Mouse (Mus musculus) left cerebral cortex, postnatal 36 days (tissue): ENCODE measurements around the gene Dnajc19. TPM values are rescaled to one million over a fixed set of nuclear protein-coding genes. Genes with fewer than 3 reads are reported as not detected.

Experiments
- DNase-seq, 2 experiments: peaks; one replicate each; pipeline ENCODE4 v3.0.0; 2021 to 2022; ENCODE audit warnings: low spot score in 2 of 2, mixed read lengths in 1 of 2
- intact Hi-C: fragments of 180-260 bp; cut with DNase I; formaldehyde crosslinking; loops from one replicate; pipeline ENCODE4 v1.15.1; 2025
- total RNA-seq, 2 experiments: library from RNA; stranded (reverse); gene quantifications; 2 replicates each; pipeline ENCODE4 v1.2.3; 2021

Gene Dnajc19
- total RNA-seq, 2 experiments from 2014 or later, result 50.1 to 52.5 TPM

DNA sequence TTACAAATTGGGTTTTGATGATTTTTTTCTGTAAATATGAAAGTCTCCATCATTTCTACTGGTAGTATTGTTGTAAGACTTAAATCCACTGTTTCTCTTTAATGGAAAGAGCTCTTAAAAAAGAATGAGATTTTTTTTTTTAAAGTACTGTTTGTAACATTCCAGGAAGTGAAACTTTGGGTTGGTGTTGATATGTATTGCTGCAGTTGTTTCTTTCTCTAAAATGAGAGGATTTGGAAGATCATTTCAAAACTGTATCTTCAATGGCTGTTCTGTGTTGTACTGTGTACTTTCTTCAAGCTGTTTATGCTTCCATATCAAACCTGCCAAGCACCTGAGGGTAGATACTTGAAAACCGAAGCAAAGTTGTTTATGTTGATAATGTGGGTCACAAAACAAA, 46.3 kb downstream of the Dnajc19 start:
- DNase-seq, result no peak
- intact Hi-C loops, result no loop called here

DNA sequence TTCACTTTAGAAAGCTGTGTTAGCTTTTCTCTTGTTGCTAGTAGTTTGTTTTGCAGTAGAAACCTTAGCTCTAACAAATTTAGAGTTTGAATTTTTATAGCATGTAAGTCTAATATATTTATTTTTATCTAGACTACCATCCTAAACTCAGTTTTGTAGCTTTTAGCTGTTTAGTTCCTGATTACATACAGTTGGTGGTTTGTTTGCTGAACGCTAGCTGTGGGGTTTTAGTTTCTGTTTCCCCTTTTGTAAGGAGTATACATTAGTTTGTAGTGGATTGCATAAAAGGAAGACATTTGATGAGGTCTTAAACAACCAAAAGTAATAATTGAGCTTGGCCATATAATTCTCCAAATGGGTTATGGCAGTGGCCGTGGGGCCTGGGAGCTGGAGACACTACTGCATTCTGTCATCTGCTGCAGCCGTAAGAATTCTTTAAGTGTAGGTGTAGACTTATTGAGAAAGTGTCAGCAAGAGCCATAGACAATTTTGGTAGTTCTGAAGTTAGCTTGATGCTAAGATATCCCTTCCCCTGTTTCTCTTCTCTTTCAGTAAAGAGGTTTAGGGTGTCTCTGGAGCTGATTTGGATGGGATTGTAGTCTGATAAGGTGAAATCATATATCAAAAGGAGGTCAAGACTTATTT, 47.3 kb downstream of the Dnajc19 start:
- intact Hi-C loops, result no loop called here
- no peak for DNase-seq

DNA sequence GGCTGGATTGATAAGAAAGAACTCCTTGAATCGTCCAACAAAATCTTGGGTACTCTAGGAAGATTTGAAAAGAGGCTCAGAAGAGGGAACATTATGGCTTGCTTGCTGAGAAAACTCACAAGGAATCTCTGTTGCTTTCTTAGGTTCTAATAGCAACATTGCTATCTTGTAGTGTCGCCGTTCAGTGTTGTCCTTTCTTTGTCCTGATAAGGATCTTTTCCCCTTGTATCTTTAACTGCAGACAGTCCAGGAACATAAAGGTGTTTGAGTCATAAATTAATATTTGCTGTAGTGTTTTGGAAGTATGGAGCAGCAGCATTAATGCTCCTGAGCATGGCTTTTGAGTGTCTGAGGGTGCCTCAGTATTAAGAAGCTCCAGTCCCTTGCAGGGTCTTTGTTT, 50.5 kb downstream of the Dnajc19 start:
- intact Hi-C loops, result no loop called here

DNA sequence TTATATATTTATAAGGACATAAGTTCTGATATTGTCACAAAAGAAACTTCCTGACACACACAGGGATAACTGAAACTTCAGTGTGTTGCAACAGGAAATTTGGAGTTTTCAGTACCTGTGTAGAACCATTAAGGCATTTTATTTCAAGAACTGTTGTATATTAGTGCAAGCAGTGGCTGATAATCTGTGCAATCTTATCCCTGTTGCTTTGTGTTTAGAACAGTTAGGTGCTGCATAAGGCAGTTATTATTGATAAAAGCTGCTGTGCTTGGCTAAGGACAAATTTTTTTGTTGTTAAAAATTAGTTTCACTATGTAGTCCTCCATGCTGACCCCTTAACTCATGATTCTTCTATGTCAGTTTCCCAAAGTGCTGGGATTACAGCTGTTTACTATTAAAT, 52.2 kb downstream of the Dnajc19 start:
- intact Hi-C loops, result no loop called here
- DNase-seq, result no peak

More for the DNA sequence above, 50.5 kb downstream of the Dnajc19 start:
- DNase-seq, result no peak

DNA sequence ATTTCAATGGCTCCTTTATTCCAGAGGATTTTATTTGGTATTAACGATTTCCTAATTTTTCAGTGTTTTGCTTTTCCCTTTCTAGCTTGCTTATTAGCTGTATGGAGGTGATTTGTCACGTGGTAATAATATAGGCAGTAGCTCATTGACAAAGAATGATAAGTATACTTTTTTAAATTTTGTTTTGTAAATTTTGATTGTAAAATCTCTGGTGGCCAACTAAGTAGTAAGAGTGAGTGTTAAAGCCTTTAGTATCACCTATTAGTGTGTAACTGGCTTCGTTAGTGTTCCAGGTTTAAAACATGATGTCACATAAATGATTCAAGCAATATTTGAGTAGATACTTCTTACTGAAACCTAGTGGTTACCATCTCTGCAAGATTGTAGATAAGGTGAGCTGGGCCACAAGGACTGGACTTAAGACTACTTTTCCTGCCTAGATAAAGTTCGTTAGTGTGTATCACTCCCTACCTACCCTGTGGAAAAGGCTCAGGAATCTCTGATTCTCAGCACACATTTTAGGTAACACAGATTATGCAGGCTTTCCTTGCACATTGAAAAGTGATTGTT, 59.8 kb downstream of the Dnajc19 start:
- no peak for DNase-seq
- intact Hi-C loops, result no loop called here

DNA sequence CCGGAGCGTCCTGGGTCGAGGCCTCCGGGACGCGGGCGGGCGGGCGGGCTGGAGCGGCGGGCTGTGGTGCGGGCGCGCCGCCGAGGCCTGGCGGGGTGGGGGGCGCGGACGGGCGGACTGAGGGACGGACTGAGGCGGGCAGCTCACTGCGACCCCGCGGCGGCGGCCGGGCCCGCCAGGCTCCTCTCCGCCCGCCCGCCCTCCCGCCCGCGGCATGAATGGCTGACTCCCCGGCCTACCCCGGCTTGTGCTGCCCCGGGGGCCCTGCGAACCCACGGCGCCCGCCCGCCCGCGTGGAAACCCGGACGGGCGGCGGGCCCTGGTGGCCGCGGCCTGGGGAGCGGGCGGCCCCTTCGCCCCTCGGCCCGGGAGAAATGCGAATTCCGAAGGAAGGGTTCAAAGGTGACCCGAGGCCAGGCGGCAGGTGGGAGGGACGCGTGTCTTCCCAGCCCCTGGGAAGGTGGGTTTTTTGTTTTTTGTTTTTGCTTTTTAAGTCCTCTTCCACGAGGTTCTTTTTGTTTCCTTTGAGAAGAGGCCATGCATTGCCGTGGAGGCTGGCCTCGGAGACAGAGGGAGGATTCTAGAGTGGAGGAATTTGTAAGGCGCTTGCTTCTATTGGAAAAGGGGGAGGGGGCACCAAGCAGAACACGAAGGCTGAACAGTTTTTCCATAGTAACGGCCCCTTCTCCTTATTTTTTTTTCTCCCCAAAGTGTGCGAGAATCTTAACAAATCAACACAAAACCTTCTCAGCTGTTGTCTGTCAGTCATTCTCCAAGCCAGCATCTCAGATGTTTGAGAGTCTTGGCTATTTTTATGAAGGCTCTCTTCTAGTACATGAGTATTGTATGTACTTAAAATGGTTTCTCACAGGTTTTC, 60.5 kb downstream of the Dnajc19 start:
- peak in 1 of 2 experiments; percentile 12 for DNase-seq
- intact Hi-C loops, result no loop called here

DNA sequence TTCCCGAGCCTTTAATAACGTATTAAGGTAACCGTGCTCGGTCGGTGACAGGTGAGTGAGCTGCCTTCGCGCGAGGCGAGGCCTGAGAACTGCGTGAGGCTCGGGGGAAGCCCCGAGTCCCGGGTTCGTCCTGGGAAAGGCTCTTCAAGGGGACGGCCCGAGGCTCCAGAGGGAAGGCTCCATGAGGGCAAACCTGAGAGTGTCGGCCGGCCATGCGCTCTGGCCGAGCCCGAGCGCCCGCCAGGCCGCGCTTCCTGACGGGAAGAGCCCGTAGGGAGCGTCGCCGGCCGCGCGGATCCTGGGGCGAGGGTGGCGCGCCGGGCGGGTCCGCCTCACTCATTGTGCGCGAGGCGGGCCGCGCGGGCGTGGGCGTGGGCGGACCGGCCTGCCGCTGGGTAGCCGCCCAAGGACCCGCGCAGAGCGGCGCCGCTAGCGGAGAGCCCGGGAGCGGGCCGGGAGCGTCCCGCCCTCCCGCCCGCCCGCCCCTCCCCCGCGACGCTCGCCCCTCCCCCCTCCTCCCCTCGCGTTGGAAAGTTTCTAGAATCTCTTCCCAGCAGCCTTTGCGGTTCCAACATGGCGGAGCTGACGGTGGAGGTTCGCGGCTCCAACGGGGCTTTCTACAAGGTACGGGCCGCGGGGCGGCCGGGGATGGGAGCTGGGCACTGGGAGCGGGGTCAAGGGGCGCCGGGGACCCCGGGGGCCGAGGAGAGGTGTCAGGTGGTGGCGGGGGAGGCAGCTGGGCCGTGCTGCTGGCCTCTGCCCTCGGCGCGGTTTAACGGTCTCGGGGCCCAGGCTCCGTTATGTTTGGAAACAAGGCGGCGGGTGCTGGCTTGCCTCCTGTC, 61.4 kb downstream of the Dnajc19 start, which contains the start of gene Fxr1:
Fxr1 (plus strand) TSS at position 404 of the 842 bp plus-strand sequence.
- intact Hi-C loops, result no loop called here
- DNase-seq, result peak; percentile 82 to 85

DNA sequence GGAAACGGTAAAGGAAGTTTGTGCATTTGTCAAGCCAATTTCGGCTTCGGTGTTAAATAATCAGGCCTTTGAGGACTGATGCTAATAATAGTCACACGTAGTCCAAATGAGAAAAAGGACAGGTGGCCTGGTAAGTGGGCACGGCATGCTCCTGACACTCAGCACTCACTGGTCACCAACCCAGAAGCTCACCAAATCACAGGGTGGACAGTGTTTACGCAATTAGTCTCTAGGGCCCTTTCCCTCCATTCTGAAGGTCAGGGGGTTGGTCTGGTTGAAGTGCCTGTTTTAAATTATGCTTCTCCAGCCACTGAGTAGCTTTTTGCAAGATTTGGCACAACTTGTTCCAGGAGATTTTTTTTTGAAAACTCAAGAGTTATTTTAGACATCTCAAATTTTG, 72.9 kb downstream of the Dnajc19 start:
- no peak for DNase-seq
- intact Hi-C loops, result no loop called here

DNA sequence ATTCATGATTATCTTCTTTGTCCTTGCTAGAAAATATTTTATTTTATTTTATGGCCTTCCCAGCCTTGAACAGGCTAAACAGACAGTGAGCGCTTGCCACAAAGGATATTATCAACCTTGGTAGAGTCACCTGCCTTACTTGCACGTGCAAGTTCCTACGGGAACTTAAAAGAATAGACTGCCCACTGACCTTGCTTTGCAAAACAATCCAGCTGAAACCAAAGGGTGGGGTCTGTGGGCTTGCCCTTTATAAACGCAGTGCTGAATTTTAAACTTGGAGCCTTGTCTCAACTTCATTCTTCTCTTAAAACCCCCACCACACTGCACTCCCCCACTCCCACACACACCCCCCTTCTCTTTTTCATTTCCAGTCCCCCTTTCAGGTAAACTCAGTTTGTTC, 73.5 kb downstream of the Dnajc19 start:
- intact Hi-C loops, result no loop called here
- DNase-seq, result no peak

DNA sequence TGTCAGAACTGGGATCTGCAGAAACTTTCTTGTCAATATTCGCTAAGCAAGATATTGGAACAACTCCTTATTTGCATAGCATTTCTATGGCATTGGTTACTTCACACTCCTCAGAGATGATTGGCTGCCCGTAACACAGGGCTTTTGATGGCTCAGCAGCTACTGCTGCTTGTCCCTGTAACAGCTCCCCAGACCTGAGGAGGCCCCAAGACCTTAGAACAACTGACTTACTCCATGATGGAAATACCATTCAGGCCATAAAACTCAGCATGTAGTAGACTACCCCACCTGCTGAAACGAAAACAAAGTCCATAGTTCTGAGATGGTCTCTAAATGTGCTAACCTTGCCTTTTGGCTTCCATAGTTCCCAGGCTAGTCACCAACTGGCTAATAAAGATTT, 74.3 kb downstream of the Dnajc19 start:
- DNase-seq, result no peak
- intact Hi-C loops, result no loop called here

DNA sequence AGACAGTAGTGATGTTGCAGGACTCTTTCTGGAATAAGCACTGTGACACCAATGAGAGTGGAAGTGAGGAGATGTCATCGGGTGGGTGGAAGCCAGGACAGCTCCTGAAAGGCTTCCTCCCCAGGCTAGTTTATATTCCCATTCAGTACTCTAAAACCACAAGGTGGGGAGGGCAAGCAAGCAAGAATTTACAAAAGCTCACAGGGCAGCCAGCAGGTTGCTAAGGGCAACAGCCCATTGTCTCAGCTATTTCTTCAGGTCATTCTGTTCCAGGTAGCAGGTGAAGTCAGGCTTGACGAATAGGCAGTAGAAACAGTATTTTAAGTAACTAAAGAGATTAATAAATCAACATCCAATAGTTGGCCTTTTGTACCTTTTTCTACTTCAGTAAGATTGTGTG, 74.8 kb downstream of the Dnajc19 start:
- intact Hi-C loops, result no loop called here

More for the DNA sequence above, 74.8 kb downstream of the Dnajc19 start:
- DNase-seq, result no peak

Other genes starting within 250 kb of the Dnajc19 start
- gene Ccdc39, start 237.0 kb downstream of the Dnajc19 start, total RNA-seq, result 10 to 100 TPM; 16.7 to 39.2 TPM
- 10 to 100 TPM; 65.8 to 81.0 TPM for gene Fxr1, start 61.4 kb downstream of the Dnajc19 start, total RNA-seq